Mouse (Mus musculus) bone marrow macrophage, adult 2 months (primary cell): ENCODE measurements around the gene Plekhg1.

Source experiments
- CTCF ChIP-seq: IDR thresholded peaks from 2 replicates; pipeline ENCODE4 v1.5.1; 2012; ENCODE audit warnings: low read depth, mild to moderate bottlenecking, low read length, moderate library complexity
- POLR2A ChIP-seq: IDR thresholded peaks from 2 replicates; pipeline ENCODE4 v1.6.1; 2012; ENCODE audit warnings: mild to moderate bottlenecking, low read depth, low read length, borderline replicate concordance

- TF ChIP-seq CTCF (no peak), POLR2A (no peak)
Observed at GRCm38 (mm10) chr10:3827368-3827767, 87.2 kb downstream of the Plekhg1 start.
